Comparison of ENCODE assay signal across 12 mouse cellular contexts in genomic region chr11:94485223-94485622, GRCm38 (mm10). TPM values are rescaled to one million over a fixed set of nuclear protein-coding genes. Genes with fewer than 3 reads are reported as not detected.
"Had no signal": no experiment of that assay in that cellular context is flagged by ENCODE, and none has a peak within 500 bp of the region (broad histone marks: within the 10 kb centered on the region; RNA-seq: fewer than 3 reads in every experiment).

No protein-coding gene starts in this region.

- H3K9ac ChIP-seq: kidney, embryonic 15.5 days; limb, embryonic 15.5 days; liver, embryonic 12.5 days; lung, embryonic 15.5 days; midbrain, embryonic 15.5 days had no signal

- H3K9me3 ChIP-seq: kidney, embryonic 15.5 days; limb, embryonic 15.5 days; liver, embryonic 12.5 days; lung, embryonic 15.5 days; midbrain, embryonic 15.5 days had no signal

- DNase-seq: kidney, postnatal 14 days; right cerebral cortex, postnatal 4 days; spleen, adult 18-20 months had no signal

- H3K27ac ChIP-seq: kidney, embryonic 15.5 days; left cerebral cortex, adult 2 months; limb, embryonic 15.5 days; liver, embryonic 12.5 days; lung, embryonic 15.5 days; midbrain, embryonic 15.5 days had no signal

- H3K36me3 ChIP-seq: kidney, embryonic 15.5 days; limb, embryonic 15.5 days; liver, embryonic 12.5 days; lung, embryonic 15.5 days; midbrain, embryonic 15.5 days had no signal

- H3K4me3 ChIP-seq: liver, embryonic 12.5 days; lung, embryonic 15.5 days had no signal

- ATAC-seq: liver, embryonic 12.5 days had no signal

RNA-seq across cellular contexts. Expression of gene Spata20, which starts 0.8 kb away (rescaled TPM):
- total RNA-seq: megakaryocyte-erythroid progenitor cell, adult 5-6 weeks had no signal
- polyA plus RNA-seq: limb, embryonic 11.5 days; liver, embryonic 12.5 days; liver, embryonic 16.5 days had no signal

RNA-seq across cellular contexts. Expression of gene Epn3, which starts 14.6 kb away (rescaled TPM):
- total RNA-seq: megakaryocyte-erythroid progenitor cell, adult 5-6 weeks had no signal
- polyA plus RNA-seq: liver, embryonic 12.5 days had no signal

RNA-seq across cellular contexts. Expression of gene Mycbpap, which starts 36.3 kb away (rescaled TPM):
- total RNA-seq: megakaryocyte-erythroid progenitor cell, adult 5-6 weeks had no signal
- polyA plus RNA-seq: liver, embryonic 16.5 days had no signal
